Mouse (Mus musculus): ENCODE results near the gene Phlpp1.

DNA sequence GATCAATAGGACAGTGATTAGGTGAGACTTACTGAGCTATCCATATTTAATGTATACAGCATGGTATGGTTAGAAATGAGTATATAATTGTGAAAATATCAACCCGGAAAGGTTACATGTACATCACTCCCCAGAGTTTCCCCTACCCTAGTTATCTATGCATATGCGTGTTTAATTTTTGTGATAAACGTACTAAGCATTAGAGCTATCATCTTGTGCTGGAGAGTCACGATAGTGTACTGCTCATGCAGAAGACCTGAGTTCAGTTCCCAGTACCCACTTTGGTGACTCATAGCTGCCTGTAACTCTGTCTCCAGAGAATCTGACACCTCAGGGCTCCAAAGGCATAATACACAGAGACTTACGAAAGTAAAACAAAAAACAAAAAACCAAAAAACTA, 11.9 kb upstream of the Phlpp1 start:
- TF ChIP-seq CTCF (IDR thresholded peaks at IDR 0.05; ENCODE audit: low read depth) (no peak), EP300 (IDR thresholded peaks at IDR 0.05; ENCODE audit: low read depth) (no peak)
